Mouse (Mus musculus) urinary bladder, postnatal 36 days (tissue): ENCODE results near the gene Cpb2.
A peak's percentile ranks its signal among the peaks of the same experiment; 100 is the strongest.

Experiments used
- DNase-seq, 2 experiments: peaks; one replicate each; pipeline ENCODE4 v3.0.0; 2022; ENCODE audit warnings: low spot score in 2 of 2, mixed read lengths in 1 of 2

Cpb2 gene

GRCm38 (mm10) chr14:75246024-75247000, 4.2 kb downstream of the Cpb2 start:
- DNase-seq: no peak

- DNase-seq: no peak
Observed at GRCm38 (mm10) chr14:75250432-75250831, 8.3 kb downstream of the Cpb2 start.

- DNase-seq: no peak
Observed at GRCm38 (mm10) chr14:75256521-75256920, 14.4 kb downstream of the Cpb2 start.

GRCm38 (mm10) chr14:75269531-75269930, 27.4 kb downstream of the Cpb2 start:
- no peak for DNase-seq

- DNase-seq: no peak
Observed at GRCm38 (mm10) chr14:75279716-75280115, 37.6 kb downstream of the Cpb2 start.

GRCm38 (mm10) chr14:75280406-75280805, 38.3 kb downstream of the Cpb2 start:
- DNase-seq: no peak

GRCm38 (mm10) chr14:75283609-75284192, 41.6 kb downstream of the Cpb2 start:
- no peak for DNase-seq

GRCm38 (mm10) chr14:75284193-75284915, 42.3 kb downstream of the Cpb2 start, which contains the start of gene Zc3h13:
Gene Zc3h13 (plus strand): TSS chr14:75284373.
- DNase-seq: peak; percentile 96 to 99

GRCm38 (mm10) chr14:75301081-75301480, 59.0 kb downstream of the Cpb2 start:
- no peak for DNase-seq

- DNase-seq: no peak
Observed at GRCm38 (mm10) chr14:75303807-75304206, 61.7 kb downstream of the Cpb2 start.

GRCm38 (mm10) chr14:75307855-75308254, 65.8 kb downstream of the Cpb2 start:
- DNase-seq: no peak

GRCm38 (mm10) chr14:75309336-75309992, 67.4 kb downstream of the Cpb2 start:
- no peak for DNase-seq

GRCm38 (mm10) chr14:75314484-75314883, 72.4 kb downstream of the Cpb2 start:
- no peak for DNase-seq

GRCm38 (mm10) chr14:75318736-75319135, 76.6 kb downstream of the Cpb2 start:
- DNase-seq: no peak

GRCm38 (mm10) chr14:75320269-75320668, 78.2 kb downstream of the Cpb2 start:
- no peak for DNase-seq

- no peak for DNase-seq
Observed at GRCm38 (mm10) chr14:75323354-75323753, 81.3 kb downstream of the Cpb2 start.

- no peak for DNase-seq
Observed at GRCm38 (mm10) chr14:75328062-75328461, 86.0 kb downstream of the Cpb2 start.

- no peak for DNase-seq
Observed at GRCm38 (mm10) chr14:75330621-75331020, 88.5 kb downstream of the Cpb2 start.
